Mouse (Mus musculus): ENCODE results near the gene Plek2. TPM values are rescaled to one million over a fixed set of nuclear protein-coding genes. Genes with fewer than 3 reads are reported as not detected.

The Plek2 gene
- polyA plus RNA-seq (2014; fragmentation: Nextera tagmentation; extraction: Ambion mirVana): 0.77 and 1.2 TPM in 2 replicates

GRCm38 (mm10) chr12:78906707-78907162 lies at the start of gene Plek2:
Plek2 (minus strand) TSS chr12:78906964.
- 3% methylated on average over 37 of the region's 38 CpGs for WGBS

GRCm38 (mm10) chr12:78956405-78956804 lies 49.6 kb upstream of the Plek2 start:
- no peak overlapping the region for H3K4me3 ChIP-seq (ENCODE audit: low read depth, low read length)
- DNase-seq (ENCODE audit: low spot score): no peak
- H3K9me3 ChIP-seq (replicated peaks; ENCODE audit: control insufficient read depth, low read length): peaks cover 5% of the 10 kb centered on the region; the same call in 1 of the 2 replicates
- no peak for ATAC-seq
- no peaks in the 10 kb centered on the region for H3K27me3 ChIP-seq (replicated peaks; ENCODE audit: control insufficient read depth, insufficient read depth, low read length)
- WGBS: 92% methylated on average over 4 of the region's 4 CpGs
- 0 out of 2 replicates have a peak, but pooled peaks cover 3% of the 10 kb centered on the region for H3K36me3 ChIP-seq (ENCODE audit: control insufficient read depth, insufficient read depth, low read length)
- no peaks in the 10 kb centered on the region for H3K4me1 ChIP-seq (ENCODE audit: control insufficient read depth, insufficient read depth, low read length)
- no peak overlapping the region for H3K27ac ChIP-seq (ENCODE audit: low read depth, low read length)
- H3K9ac ChIP-seq (ENCODE audit: low read length): no peak overlapping the region
- H3K4me2 ChIP-seq (ENCODE audit: low read length): no peak overlapping the region

More at GRCm38 (mm10) chr12:78906707-78907162, at the start of gene Plek2:
- peaks cover 28% of the 10 kb centered on the region for H3K27me3 ChIP-seq (replicated peaks; ENCODE audit: control insufficient read depth, insufficient read depth, low read length)
- H3K9ac ChIP-seq (ENCODE audit: low read length): peak within 1 kb of the TSS; percentile 58
- no peak within 1 kb of the TSS for H3K27ac ChIP-seq (ENCODE audit: low read depth, low read length)
- no peaks in the 10 kb centered on the region for H3K9me3 ChIP-seq (replicated peaks; ENCODE audit: control insufficient read depth, low read length)
- H3K4me1 ChIP-seq (ENCODE audit: control insufficient read depth, insufficient read depth, low read length): peaks cover 6% of the 10 kb centered on the region; the same call in 1 of the 2 replicates
- H3K4me2 ChIP-seq (ENCODE audit: low read length): peak within 1 kb of the TSS; percentile 88
- DNase-seq (ENCODE audit: low spot score) (peak; percentile 42), ATAC-seq (peak; percentile 66; the same call in 1 of the 2 replicates)
- peak within 1 kb of the TSS; percentile 36 for H3K4me3 ChIP-seq (ENCODE audit: low read depth, low read length)
- H3K36me3 ChIP-seq (ENCODE audit: control insufficient read depth, insufficient read depth, low read length): no peaks in the 10 kb centered on the region

- ATAC-seq: no peak
- Histone ChIP-seq H3K4me3 (ENCODE audit: low read depth, low read length) (no peak overlapping the region), H3K4me2 (ENCODE audit: low read length) (no peak overlapping the region), H3K9ac (ENCODE audit: low read length) (no peak overlapping the region), H3K27ac (ENCODE audit: low read depth, low read length) (no peak overlapping the region), H3K27me3 (replicated peaks; ENCODE audit: control insufficient read depth, insufficient read depth, low read length) (no peaks in the 10 kb centered on the region), H3K9me3 (replicated peaks; ENCODE audit: control insufficient read depth, low read length) (peaks cover 5% of the 10 kb centered on the region; the same call in 1 of the 2 replicates), H3K4me1 (ENCODE audit: control insufficient read depth, insufficient read depth, low read length) (no peaks in the 10 kb centered on the region), H3K36me3 (ENCODE audit: control insufficient read depth, insufficient read depth, low read length) (no peaks in the 10 kb centered on the region)
- no peak for DNase-seq (ENCODE audit: low spot score)
- 57% methylated on average over 3 of the region's 3 CpGs for WGBS
Observed at GRCm38 (mm10) chr12:78952484-78952883, 45.7 kb upstream of the Plek2 start.

- Histone ChIP-seq H3K4me1 (ENCODE audit: control insufficient read depth, insufficient read depth, low read length) (no peaks in the 10 kb centered on the region), H3K4me2 (ENCODE audit: low read length) (no peak overlapping the region), H3K4me3 (ENCODE audit: low read depth, low read length) (no peak overlapping the region), H3K36me3 (ENCODE audit: control insufficient read depth, insufficient read depth, low read length) (no peaks in the 10 kb centered on the region), H3K27ac (ENCODE audit: low read depth, low read length) (no peak overlapping the region), H3K9me3 (replicated peaks; ENCODE audit: control insufficient read depth, low read length) (peaks cover 5% of the 10 kb centered on the region; the same call in 1 of the 2 replicates), H3K9ac (ENCODE audit: low read length) (no peak overlapping the region), H3K27me3 (replicated peaks; ENCODE audit: control insufficient read depth, insufficient read depth, low read length) (no peaks in the 10 kb centered on the region)
- DNase-seq (ENCODE audit: low spot score): no peak
- WGBS: 64% methylated on average over 11 of the region's 11 CpGs
- ATAC-seq: no peak
Observed at GRCm38 (mm10) chr12:78952053-78952452, 45.3 kb upstream of the Plek2 start.

GRCm38 (mm10) chr12:78947661-78948060 lies 40.9 kb upstream of the Plek2 start:
- Histone ChIP-seq H3K4me1 (ENCODE audit: control insufficient read depth, insufficient read depth, low read length) (no peaks in the 10 kb centered on the region), H3K9ac (ENCODE audit: low read length) (no peak overlapping the region), H3K4me2 (ENCODE audit: low read length) (no peak overlapping the region), H3K9me3 (replicated peaks; ENCODE audit: control insufficient read depth, low read length) (no peaks in the 10 kb centered on the region), H3K36me3 (ENCODE audit: control insufficient read depth, insufficient read depth, low read length) (no peaks in the 10 kb centered on the region), H3K4me3 (ENCODE audit: low read depth, low read length) (no peak overlapping the region), H3K27ac (ENCODE audit: low read depth, low read length) (no peak overlapping the region), H3K27me3 (replicated peaks; ENCODE audit: control insufficient read depth, insufficient read depth, low read length) (no peaks in the 10 kb centered on the region)
- WGBS: 83% methylated on average over 5 of the region's 5 CpGs
- ATAC-seq (no peak), DNase-seq (ENCODE audit: low spot score) (no peak)

- no peak for ATAC-seq
- no peaks in the 10 kb centered on the region for H3K9me3 ChIP-seq (replicated peaks; ENCODE audit: control insufficient read depth, low read length)
- peak; percentile 29 for DNase-seq (ENCODE audit: low spot score)
- H3K4me1 ChIP-seq (ENCODE audit: control insufficient read depth, insufficient read depth, low read length): no peaks in the 10 kb centered on the region
- H3K27me3 ChIP-seq (replicated peaks; ENCODE audit: control insufficient read depth, insufficient read depth, low read length): no peaks in the 10 kb centered on the region
- no peak overlapping the region for H3K4me2 ChIP-seq (ENCODE audit: low read length)
- no peak overlapping the region for H3K9ac ChIP-seq (ENCODE audit: low read length)
- H3K36me3 ChIP-seq (ENCODE audit: control insufficient read depth, insufficient read depth, low read length): no peaks in the 10 kb centered on the region
- H3K4me3 ChIP-seq (ENCODE audit: low read depth, low read length): no peak overlapping the region
- H3K27ac ChIP-seq (ENCODE audit: low read depth, low read length): no peak overlapping the region
- WGBS: 86% methylated on average over 6 of the region's 6 CpGs
Observed at GRCm38 (mm10) chr12:78947161-78947560, 40.4 kb upstream of the Plek2 start.

GRCm38 (mm10) chr12:78942931-78943330 lies 36.2 kb upstream of the Plek2 start:
- Histone ChIP-seq H3K27me3 (replicated peaks; ENCODE audit: control insufficient read depth, insufficient read depth, low read length) (no peaks in the 10 kb centered on the region), H3K4me2 (ENCODE audit: low read length) (no peak overlapping the region), H3K27ac (ENCODE audit: low read depth, low read length) (no peak overlapping the region), H3K9ac (ENCODE audit: low read length) (no peak overlapping the region), H3K36me3 (ENCODE audit: control insufficient read depth, insufficient read depth, low read length) (no peaks in the 10 kb centered on the region), H3K4me3 (ENCODE audit: low read depth, low read length) (no peak overlapping the region), H3K4me1 (ENCODE audit: control insufficient read depth, insufficient read depth, low read length) (no peaks in the 10 kb centered on the region), H3K9me3 (replicated peaks; ENCODE audit: control insufficient read depth, low read length) (no peaks in the 10 kb centered on the region)
- DNase-seq (ENCODE audit: low spot score): no peak
- 89% methylated on average over 6 of the region's 6 CpGs for WGBS
- no peak for ATAC-seq

GRCm38 (mm10) chr12:78940081-78940480 lies 33.3 kb upstream of the Plek2 start:
- no peaks in the 10 kb centered on the region for H3K9me3 ChIP-seq (replicated peaks; ENCODE audit: control insufficient read depth, low read length)
- no peaks in the 10 kb centered on the region for H3K4me1 ChIP-seq (ENCODE audit: control insufficient read depth, insufficient read depth, low read length)
- no peak overlapping the region for H3K9ac ChIP-seq (ENCODE audit: low read length)
- DNase-seq (ENCODE audit: low spot score) (no peak), ATAC-seq (no peak)
- 89% methylated on average over 5 of the region's 5 CpGs for WGBS
- H3K36me3 ChIP-seq (ENCODE audit: control insufficient read depth, insufficient read depth, low read length): no peaks in the 10 kb centered on the region
- H3K27ac ChIP-seq (ENCODE audit: low read depth, low read length): no peak overlapping the region
- no peaks in the 10 kb centered on the region for H3K27me3 ChIP-seq (replicated peaks; ENCODE audit: control insufficient read depth, insufficient read depth, low read length)
- H3K4me2 ChIP-seq (ENCODE audit: low read length): no peak overlapping the region
- no peak overlapping the region for H3K4me3 ChIP-seq (ENCODE audit: low read depth, low read length)

- H3K9ac ChIP-seq (ENCODE audit: low read length): no peak overlapping the region
- H3K4me1 ChIP-seq (ENCODE audit: control insufficient read depth, insufficient read depth, low read length): no peaks in the 10 kb centered on the region
- no peak overlapping the region for H3K4me3 ChIP-seq (ENCODE audit: low read depth, low read length)
- H3K9me3 ChIP-seq (replicated peaks; ENCODE audit: control insufficient read depth, low read length): no peaks in the 10 kb centered on the region
- 88% methylated on average over 7 of the region's 7 CpGs for WGBS
- no peak overlapping the region for H3K4me2 ChIP-seq (ENCODE audit: low read length)
- no peak overlapping the region for H3K27ac ChIP-seq (ENCODE audit: low read depth, low read length)
- ATAC-seq (no peak), DNase-seq (ENCODE audit: low spot score) (no peak)
- H3K27me3 ChIP-seq (replicated peaks; ENCODE audit: control insufficient read depth, insufficient read depth, low read length): no peaks in the 10 kb centered on the region
- no peaks in the 10 kb centered on the region for H3K36me3 ChIP-seq (ENCODE audit: control insufficient read depth, insufficient read depth, low read length)
Observed at GRCm38 (mm10) chr12:78939393-78940037, 32.8 kb upstream of the Plek2 start.
